In the genomic region with DNA sequence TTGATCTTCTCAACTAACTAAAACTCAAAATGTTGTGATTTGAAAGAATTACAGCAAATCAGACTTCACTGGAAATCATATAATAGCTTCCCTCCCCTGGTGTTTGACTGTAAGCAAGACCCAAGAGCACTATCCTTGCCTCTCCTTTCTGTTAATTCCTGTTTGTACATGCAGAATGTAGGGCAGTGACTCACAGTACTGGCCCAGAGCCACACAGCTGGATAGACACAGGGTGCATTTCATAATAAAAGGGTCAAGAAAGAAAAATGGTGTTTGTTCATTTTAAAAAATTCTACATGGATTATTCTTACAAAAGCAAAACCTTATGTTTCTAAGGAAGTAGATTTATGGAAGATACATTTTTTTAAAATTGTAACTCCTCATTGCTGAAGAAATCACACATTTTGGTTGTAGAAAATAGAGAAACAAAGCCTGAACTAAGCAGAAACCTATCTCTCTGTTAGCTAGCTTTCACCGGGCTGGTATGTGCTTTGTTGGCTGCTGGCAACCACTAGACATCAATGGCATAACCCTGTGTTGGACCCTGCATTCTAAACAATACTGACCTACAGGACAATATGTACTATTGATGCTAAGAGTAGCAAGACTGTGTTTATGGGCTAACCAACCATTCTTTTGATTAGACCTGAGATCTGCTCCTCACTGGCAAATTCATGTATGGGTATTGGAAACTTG, we compare ENCODE assay signal across 8 mouse cellular contexts.
DNase-seq lines count a peak whose midpoint lies in the region; TF ChIP-seq lines count a peak whose summit lies in the region.

No protein-coding gene starts in this region.

- no peak for TF ChIP-seq POLR2A in thymus, adult 2 months (IDR thresholded peaks at IDR 0.05; ENCODE audit: control insufficient read depth, extremely low read depth, insufficient read depth, low read length, poor library complexity)

- H3K4me3 ChIP-seq in thymus, adult 2 months (ENCODE audit: control insufficient read depth, insufficient read depth, low read length): no peak overlapping the region

- no peaks in the 10 kb centered on the region for H3K4me1 ChIP-seq in thymus, adult 2 months (replicated peaks; ENCODE audit: control insufficient read depth, insufficient read depth, low read length)

- H3K27ac ChIP-seq in thymus, adult 2 months (ENCODE audit: control insufficient read depth, insufficient read depth, low read length): no peak overlapping the region

- 93% methylated on average over 1 of the region's 1 CpGs for WGBS in thymus, adult 2 months

- TF ChIP-seq CTCF in thymus, adult 2 months (IDR thresholded peaks at IDR 0.05; ENCODE audit: borderline replicate concordance, control insufficient read depth, extremely low read depth, insufficient read depth, low read length, poor library complexity): no peak

- no peaks in the 10 kb centered on the region for H3K36me3 ChIP-seq in thymus, adult 2 months (ENCODE audit: control insufficient read depth, insufficient read depth, low read length)

- intact Hi-C loops in heart, postnatal 14 days (cut with DNase I): loop anchor here (10.0 kb wide), 1 partner anchor 293 kb away; a partner anchor contains a TSS

- H3K27me3 ChIP-seq in thymus, adult 2 months (ENCODE audit: control insufficient read depth, insufficient read depth, low read length): no peaks in the 10 kb centered on the region

- DNase-seq in embryo, embryonic 11 days: peak; percentile 6
- DNase-seq in embryo, embryonic 10 days (ENCODE audit: low spot score): no peak
- DNase-seq in adrenal gland, postnatal 36 days: peak; percentile 88 to 92
- DNase-seq in heart, postnatal 14 days: peak; percentile 80 to 82
- peak; percentile 74 for DNase-seq in lung, postnatal 14 days
- no peak for DNase-seq in cerebellum, postnatal 36 days
- no peak for DNase-seq in layer of hippocampus, adult 11-12 months (ENCODE audit: low spot score)
- no peak for DNase-seq in thymus, adult 2 months

Comparison
In these comparisons a context has a peak if more than half of its experiments do, and no peak if none do; other contexts are left out.
1. DNase-seq: peak in embryo, embryonic 11 days (single experiment), adrenal gland, postnatal 36 days (2 of 2), heart, postnatal 14 days (2 of 2) and lung, postnatal 14 days (single experiment); none in embryo, embryonic 10 days (single experiment), cerebellum, postnatal 36 days (0 of 2), layer of hippocampus, adult 11-12 months (single experiment) and thymus, adult 2 months (single experiment).